In genomic region chr11:88603366-88603765, GRCm38 (mm10) we compare ENCODE assay signal across 1 mouse cellular context.
TF ChIP-seq lines count a peak whose summit lies in the region.

No protein-coding gene starts in this region.

TF ChIP-seq in MEL, 35 proteins besides CTCF, POLR2A, EP300 and RAD21 (continued from another document):
- TF ChIP-seq ELF1 (IDR thresholded peaks at IDR 0.05; ENCODE audit: low read depth, low read length): no peak
TF ChIP-seq in MEL: peak in this region for 0.
